16 mouse cellular contexts compared by ENCODE assay signal in the genomic region with DNA sequence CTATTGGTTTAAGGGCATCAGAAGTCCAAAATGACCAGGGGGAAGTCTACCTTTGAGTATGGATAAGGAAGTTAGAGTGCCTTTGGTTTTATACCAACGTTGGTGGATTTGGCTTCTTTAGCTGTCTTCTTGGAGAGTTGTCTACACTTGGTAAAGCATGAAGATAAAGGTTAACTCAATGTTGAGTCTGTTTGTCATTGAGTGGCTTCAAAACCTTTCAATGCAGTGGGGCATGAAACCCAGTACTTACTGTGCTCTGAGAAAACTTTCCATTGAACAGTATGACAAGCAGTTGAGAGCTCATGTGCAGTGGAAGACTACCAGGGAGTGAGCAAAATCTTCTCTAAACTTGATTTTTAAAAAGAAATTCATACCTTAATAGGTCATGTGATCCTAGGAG.
"Had no signal": no experiment of that assay in that cellular context is flagged by ENCODE, and none has a peak within 500 bp of the region (broad histone marks: within the 10 kb centered on the region; RNA-seq: fewer than 3 reads in every experiment).

No protein-coding gene starts in this region.

- H3K27me3 ChIP-seq: neural tube, embryonic 13.5 days; neural tube, embryonic 15.5 days; stomach, embryonic 15.5 days had no signal

- H3K27ac ChIP-seq: neural tube, embryonic 13.5 days; neural tube, embryonic 15.5 days; stomach, embryonic 15.5 days; stomach, postnatal 0 days had no signal

- H3K4me2 ChIP-seq: neural tube, embryonic 13.5 days; neural tube, embryonic 15.5 days; stomach, embryonic 15.5 days had no signal

- H3K36me3 ChIP-seq: neural tube, embryonic 13.5 days; neural tube, embryonic 15.5 days; stomach, embryonic 15.5 days had no signal

- H3K9me3 ChIP-seq: neural tube, embryonic 15.5 days; stomach, embryonic 15.5 days had no signal

- H3K4me3 ChIP-seq: neural tube, embryonic 13.5 days; neural tube, embryonic 15.5 days; stomach, embryonic 15.5 days had no signal

- H3K4me1 ChIP-seq: neural tube, embryonic 15.5 days; stomach, embryonic 15.5 days had no signal

- DNase-seq: retina, postnatal 1 day; right cerebral cortex, adult 18-20 months; right cerebral cortex, postnatal 14 days; right cerebral cortex, postnatal 25 days; right cerebral cortex, postnatal 4 days; spleen, adult 18-20 months; thymus, adult 18-20 months; thymus, adult 2 months; thymus, postnatal 14 days; thymus, postnatal 25 days; thymus, postnatal 36 days; thymus, postnatal 4 days had no signal

- H3K9ac ChIP-seq: neural tube, embryonic 13.5 days; neural tube, embryonic 15.5 days; stomach, embryonic 15.5 days had no signal
